Mouse (Mus musculus): Measurements from ENCODE around the gene Ndufaf7.

Gene Ndufaf7

DNA sequence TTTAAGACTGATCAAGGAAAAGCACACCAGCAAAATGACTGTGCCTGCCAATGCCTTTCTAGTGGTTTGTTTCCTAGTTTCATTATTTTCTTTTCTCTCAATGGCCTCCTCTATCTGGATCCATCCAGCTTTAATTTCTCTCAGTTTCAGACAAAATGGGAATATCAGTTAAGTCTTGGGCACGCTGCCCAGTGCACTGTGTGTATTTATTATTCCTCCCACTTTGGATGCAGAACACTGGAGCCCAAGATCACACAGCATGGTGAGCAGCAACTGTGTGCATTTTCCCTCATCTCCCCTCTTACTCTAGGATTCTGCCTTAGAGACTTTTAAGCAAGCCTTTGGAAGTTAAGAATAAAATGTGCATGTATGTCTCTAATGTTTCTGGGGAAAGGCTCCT lies 27.5 kb downstream of the Ndufaf7 start:
- no peak for DNase-seq (ENCODE audit: low spot score in 2 of 2)

DNA sequence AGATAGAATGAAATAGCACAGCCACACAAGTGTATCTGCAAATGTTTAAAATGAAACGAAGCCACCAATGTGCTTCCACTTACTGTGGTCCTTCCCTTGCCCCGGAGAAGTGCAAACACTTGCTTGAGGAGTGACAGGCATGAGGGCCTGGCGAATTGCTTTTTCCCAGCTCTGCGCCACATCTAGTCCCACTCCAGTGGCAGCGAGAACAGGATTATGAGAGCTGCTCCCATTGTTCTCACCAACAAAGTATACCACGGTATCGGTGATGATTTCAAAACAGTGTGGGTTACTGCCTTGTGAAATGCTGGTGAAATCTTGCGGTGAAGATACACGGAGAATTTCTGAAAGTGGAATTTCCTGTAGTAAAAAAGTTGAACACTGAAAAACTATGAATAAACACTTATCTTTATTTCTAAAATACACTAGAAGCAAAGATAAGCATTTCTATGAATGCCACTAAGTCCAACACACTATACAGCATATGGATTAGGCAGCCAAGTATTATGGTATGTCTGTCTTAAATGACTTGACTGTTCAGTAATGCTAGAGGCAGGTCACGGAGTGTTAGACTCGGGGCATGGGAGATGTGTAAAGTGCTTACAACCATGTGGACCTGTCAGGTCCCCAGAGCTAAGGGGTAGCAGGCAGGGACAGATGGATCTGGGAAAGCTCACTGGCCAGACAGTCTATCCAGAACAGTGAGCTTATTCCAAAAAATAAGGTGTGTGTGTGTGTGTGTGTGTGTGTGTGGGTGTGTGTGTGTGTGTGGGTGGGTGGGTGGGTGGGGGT lies 29.4 kb downstream of the Ndufaf7 start:
- DNase-seq (ENCODE audit: low spot score in 2 of 2) = no peak

DNA sequence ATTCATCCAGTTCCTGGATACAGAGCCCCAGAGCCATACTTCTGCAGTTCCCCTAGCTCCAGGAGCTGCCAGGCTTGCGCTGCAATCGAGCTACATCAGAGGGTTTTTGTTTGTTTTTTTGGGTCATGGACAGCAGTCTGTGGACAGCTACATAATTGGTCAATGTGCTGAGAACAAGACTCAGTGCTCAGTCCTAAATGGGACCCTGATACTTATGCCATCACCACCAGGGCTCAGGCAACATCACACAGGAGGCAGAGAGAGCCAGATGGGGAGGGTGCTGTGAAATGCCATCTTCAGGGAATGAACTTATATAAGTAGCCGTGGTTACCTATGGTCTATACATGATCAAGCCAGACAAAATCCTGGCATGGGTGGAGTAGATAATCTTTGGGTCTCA lies 31.6 kb downstream of the Ndufaf7 start:
- no peak for DNase-seq (ENCODE audit: low spot score in 2 of 2)

DNA sequence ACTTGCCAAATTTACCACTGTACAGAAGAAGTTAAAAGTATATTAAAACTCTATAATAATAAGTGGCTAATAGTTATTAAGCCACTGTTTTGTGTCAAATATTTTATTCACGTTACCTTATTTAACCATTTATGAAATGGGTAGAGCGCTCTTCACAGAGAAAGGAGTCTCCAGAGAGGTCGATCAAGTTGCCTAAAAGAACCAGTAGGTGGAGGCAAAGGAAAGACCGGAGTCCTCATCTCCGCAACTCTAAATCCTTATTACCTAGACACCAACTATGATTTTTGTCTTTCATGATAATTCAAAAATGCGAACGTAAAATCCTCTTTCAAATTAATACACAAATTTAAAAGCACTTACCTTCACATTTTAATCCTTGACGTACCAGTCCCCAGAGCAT lies 46.2 kb downstream of the Ndufaf7 start:
- no peak for DNase-seq (ENCODE audit: low spot score in 2 of 2)

DNA sequence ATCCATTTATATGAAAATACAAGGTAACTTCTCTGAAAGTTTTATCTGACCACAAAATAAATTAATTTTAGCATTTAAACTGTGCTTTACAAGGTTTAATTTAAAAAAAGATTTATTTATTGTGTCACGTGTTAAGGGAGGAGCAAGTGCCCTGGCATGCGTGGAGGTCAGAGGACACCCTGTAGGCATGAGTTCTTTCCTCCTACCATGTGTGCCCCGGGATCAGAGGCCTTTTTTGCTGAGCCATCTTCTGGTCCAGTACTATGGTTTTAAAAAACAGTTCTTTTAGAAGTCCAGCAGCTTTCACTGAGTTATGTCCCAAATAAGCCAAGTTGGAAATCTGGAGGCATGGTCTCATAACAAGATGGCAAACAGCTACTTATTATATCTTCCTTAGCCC lies 46.8 kb downstream of the Ndufaf7 start:
- DNase-seq (ENCODE audit: low spot score in 2 of 2) = no peak

DNA sequence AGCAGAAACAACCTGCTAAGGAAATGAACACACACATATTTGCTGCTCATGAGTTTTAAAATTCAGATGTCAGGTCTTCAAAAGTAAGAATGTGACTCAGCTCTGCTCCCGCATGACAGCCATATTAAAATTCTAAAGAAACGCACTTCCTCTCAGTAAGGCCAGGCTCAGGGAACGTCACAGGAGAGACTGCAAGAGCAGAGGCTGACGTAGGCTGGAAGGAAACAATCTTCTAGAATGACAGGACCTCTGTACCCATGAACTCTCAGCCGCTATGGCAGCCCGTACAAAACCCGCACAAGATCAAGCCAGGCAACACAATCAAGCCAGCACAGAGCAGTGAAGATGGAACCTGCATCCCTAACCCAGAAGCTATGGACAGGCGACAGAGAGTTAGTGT lies 52.1 kb downstream of the Ndufaf7 start:
- DNase-seq (ENCODE audit: low spot score in 2 of 2) = no peak

DNA sequence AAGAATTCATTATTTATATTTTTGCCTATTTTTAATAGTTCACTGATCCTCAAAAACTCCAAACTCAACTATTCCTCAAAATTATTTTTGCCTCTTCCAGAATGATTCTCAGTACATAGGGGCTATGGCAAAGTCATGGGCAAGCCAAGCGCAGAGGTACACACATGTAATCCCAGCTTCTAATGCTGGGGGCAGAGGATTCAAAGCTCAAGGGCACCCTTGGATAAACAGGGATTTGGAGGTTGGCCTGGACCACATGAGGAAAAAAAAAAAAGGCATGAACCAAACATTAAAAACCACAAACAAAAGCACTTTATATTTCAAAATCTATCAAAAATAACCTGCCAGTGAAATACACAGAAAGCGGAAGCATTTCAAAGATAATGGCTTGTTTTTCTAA lies 54.6 kb downstream of the Ndufaf7 start:
- DNase-seq (ENCODE audit: low spot score in 2 of 2) = no peak

DNA sequence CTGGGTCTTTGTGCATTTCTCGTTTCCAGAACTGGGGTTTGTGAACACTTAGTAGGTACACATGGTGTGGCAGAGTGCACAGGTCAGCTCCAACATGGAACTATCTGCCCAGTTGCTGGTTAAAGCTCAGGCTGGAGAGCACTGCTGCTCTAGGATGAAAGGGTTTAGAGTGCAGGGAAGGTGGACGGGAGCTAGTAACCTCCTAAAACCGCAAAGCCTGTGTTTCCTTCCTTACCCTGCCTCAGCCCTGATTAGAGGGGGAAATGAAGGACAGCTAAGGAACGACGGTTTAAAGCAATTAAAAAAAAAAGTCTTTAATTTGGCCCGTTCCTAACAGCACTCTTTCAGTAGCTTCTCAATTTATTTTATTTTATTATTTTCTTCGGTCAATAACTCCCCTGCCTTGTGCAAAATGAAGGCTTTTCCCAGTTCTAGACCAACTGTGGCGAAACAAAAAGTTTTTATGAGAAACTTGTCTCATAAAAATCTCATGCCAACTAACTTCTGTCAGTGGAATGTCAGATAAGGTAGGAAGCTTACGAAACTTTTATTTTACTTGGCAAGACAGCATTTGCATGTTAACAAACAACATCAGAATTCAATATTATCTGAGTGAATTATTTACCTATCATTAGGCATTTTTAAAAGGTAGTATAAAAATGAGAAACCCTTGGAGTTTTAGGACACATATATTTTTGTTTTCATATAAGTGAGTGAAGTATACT lies 55.5 kb downstream of the Ndufaf7 start:
- no peak for DNase-seq (ENCODE audit: low spot score in 2 of 2)

DNA sequence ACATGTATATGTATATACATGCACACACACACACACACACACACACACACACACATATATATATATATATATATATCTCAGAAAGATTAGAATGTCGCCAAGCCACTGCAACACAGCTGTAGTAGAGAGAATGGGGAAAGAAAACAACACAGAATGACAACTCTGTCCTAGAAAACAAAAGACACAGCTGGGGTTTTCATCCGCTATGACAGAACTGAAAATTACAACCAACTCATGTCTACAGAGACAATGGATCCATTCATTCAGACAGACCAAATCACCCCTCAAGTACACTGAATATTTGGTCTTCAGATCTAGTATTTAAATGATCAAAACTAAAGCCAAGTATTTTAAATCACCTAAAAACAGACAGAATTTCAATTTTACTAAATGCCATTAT lies 56.7 kb downstream of the Ndufaf7 start:
- no peak for DNase-seq (ENCODE audit: low spot score in 2 of 2)

DNA sequence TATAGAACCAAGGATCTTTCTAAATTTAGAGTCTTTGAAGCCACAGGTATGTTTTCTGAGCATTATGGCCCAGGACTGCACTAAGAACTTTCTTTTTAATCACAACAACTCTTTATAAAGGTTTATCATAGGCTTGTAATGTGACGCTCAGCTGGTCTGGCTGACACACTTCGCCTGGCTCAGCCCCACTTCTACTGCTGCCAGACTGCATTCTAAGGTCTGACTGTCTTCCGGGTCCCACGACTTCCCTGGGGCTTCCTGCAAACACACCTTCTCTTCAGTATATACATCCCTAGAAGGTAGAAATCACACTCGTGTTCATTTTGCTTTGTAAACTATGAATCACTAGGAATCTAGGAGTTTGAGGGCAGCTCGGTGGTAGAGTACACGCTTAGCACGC lies 57.4 kb downstream of the Ndufaf7 start:
- DNase-seq (ENCODE audit: low spot score in 2 of 2) = no peak

DNA sequence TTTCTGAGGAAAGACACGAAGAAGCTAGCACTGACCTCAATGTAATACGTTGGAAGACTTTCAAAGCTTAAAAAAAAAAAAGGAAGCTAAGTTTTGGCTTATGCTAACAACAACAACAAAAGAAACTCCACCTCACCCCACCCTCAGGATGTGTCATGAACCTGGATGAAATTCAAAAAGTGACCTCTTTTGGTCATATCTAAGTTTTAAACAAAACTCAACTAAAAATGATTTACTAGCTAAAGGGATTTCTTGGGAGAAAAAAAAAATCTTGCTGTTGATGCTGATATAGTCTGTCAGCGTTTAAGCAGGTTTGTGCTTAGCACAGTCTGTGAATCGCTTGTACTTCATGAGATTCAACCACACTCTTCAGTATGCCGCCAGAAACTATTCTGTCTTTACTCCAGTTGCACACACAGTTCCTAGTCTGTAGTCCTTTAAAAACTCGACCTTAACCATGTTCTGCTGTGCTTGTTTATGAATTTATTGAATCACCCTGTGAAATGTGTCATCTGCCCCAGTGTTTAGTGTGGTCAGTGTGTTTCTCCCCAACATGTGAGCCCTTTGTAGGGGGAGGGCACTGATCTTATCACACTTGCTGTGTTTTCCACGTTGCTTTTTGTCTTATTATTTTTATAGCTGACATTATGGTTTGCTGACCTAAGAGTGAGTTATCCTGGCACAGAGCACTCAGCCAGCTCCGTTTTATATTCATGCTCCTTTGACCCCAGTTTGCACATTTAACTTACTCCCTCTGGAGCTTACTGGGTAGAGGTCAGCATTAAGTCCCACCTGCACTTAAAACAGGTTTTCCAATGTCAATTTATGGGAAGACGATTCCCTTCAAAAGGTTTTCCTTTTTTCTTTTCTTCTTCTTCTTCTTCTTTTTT lies 58.2 kb downstream of the Ndufaf7 start:
- no peak for DNase-seq (ENCODE audit: low spot score in 2 of 2)

Measured in heart, adult 9 months (tissue).